Mouse (Mus musculus) heart, embryonic 11.5 days (tissue): Measurements from ENCODE around the gene Depdc5. TPM values are rescaled to one million over a fixed set of nuclear protein-coding genes. Genes with fewer than 3 reads are reported as not detected.
"Not testable (repeated sequence)": the region's sequence is repeated elsewhere in the genome, so short reads cannot be mapped to it uniquely, and the experiment has no call there.

Experiments used
- ATAC-seq: fragments of 200-750 bp; cut with Nextera tagmentation; replicated peaks from 2 replicates; pipeline ENCODE4 v1.8.0; 2017; ENCODE audit warnings: moderate library complexity; ENCODE audit not compliant: insufficient number of reproducible peaks, low FRiP score, low TSS enrichment
- H3K27ac ChIP-seq: fragments of 300-500 bp; sonication (generic); 2 replicates; pipeline ENCODE4 v1.5.1; 2014; ENCODE audit warnings: mild to moderate bottlenecking, low read depth, low read length
- H3K27me3 ChIP-seq: fragments of 300-500 bp; sonication (generic); 2 replicates; pipeline ENCODE4 v1.6.1; 2014; ENCODE audit warnings: mild to moderate bottlenecking, low read length, mixed read lengths; ENCODE audit not compliant: control insufficient read depth, insufficient read depth
- H3K36me3 ChIP-seq: fragments of 300-500 bp; sonication (generic); 2 replicates; pipeline ENCODE4 v1.6.1; 2014; ENCODE audit warnings: mild to moderate bottlenecking, low read length, moderate library complexity, mixed read lengths; ENCODE audit not compliant: control insufficient read depth, insufficient read depth
- H3K4me1 ChIP-seq: fragments of 300-500 bp; sonication (generic); 2 replicates; pipeline ENCODE4 v1.6.1; 2014; ENCODE audit warnings: low read length; ENCODE audit not compliant: control insufficient read depth, insufficient read depth
- H3K4me2 ChIP-seq: fragments of 300-500 bp; sonication (generic); 2 replicates; pipeline ENCODE4 v1.6.1; 2014; ENCODE audit warnings: mild to moderate bottlenecking, moderate library complexity
- H3K4me3 ChIP-seq: fragments of 300-500 bp; sonication (generic); 2 replicates; pipeline ENCODE4 v1.5.1; 2014; ENCODE audit warnings: low read depth, low read length
- H3K9ac ChIP-seq: fragments of 300-500 bp; sonication (generic); 2 replicates; pipeline ENCODE4 v1.6.1; 2014; ENCODE audit warnings: mild to moderate bottlenecking, low read depth, low read length, moderate library complexity
- H3K9me3 ChIP-seq: fragments of 300-500 bp; sonication (generic); replicated peaks from 2 replicates; pipeline ENCODE4 v1.6.1; 2016; ENCODE audit warnings: low read length; ENCODE audit not compliant: control insufficient read depth
- WGBS: fragments of 180-500 bp; shearing (Covaris S2); extraction: QIAGEN DNeasy Blood & Tissue Kit; methylation state at CpG from one replicate; pipeline ENCODE4 v1.1.7; 2014; ENCODE audit not compliant: insufficient replicate concordance; 5-methylcytosine and 5-hydroxymethylcytosine counted together
- polyA plus RNA-seq: library from polyadenylated mRNA; unstranded; fragments of >200 nt; fragmentation: Nextera tagmentation; extraction: Ambion mirVana; gene quantifications from 2 replicates; pipeline ENCODE4 v1.2.1, GENCODE M21; 2014

Depdc5 gene
- polyA plus RNA-seq, 1 experiment from 2014 or later = 18.2 TPM

GRCm38 (mm10) chr5:33033633-33034032, 170.1 kb downstream of the Depdc5 start:
- H3K9ac ChIP-seq, H3K27ac ChIP-seq, H3K36me3 ChIP-seq, ATAC-seq, H3K27me3 ChIP-seq, H3K4me1 ChIP-seq, H3K4me2 ChIP-seq, H3K4me3 ChIP-seq, H3K9me3 ChIP-seq: not testable (repeated sequence)
- WGBS = 36% methylated on average over 8 of the region's 8 CpGs

GRCm38 (mm10) chr5:33034100-33034499, 170.6 kb downstream of the Depdc5 start:
- ATAC-seq = no peak
- Histone ChIP-seq H3K9me3 (no peaks in the 10 kb centered on the region), H3K4me3 (no peak overlapping the region), H3K4me1 (no peaks in the 10 kb centered on the region), H3K9ac (no peak overlapping the region), H3K36me3 (no peaks in the 10 kb centered on the region), H3K27me3 (no peaks in the 10 kb centered on the region), H3K4me2 (no peak overlapping the region), H3K27ac (no peak overlapping the region)
- 28% methylated on average over 7 of the region's 7 CpGs for WGBS

GRCm38 (mm10) chr5:33034916-33035315, 171.4 kb downstream of the Depdc5 start:
- Histone ChIP-seq H3K4me2 (no peak overlapping the region), H3K9me3 (no peaks in the 10 kb centered on the region), H3K27me3 (no peaks in the 10 kb centered on the region), H3K4me1 (no peaks in the 10 kb centered on the region), H3K27ac (no peak overlapping the region), H3K4me3 (no peak overlapping the region), H3K9ac (no peak overlapping the region), H3K36me3 (no peaks in the 10 kb centered on the region)
- no peak for ATAC-seq
- 32% methylated on average over 3 of the region's 3 CpGs for WGBS

GRCm38 (mm10) chr5:33038656-33039509, 175.4 kb downstream of the Depdc5 start:
- H3K4me2 ChIP-seq = peak overlapping the region; percentile 58
- H3K9ac ChIP-seq = no peak overlapping the region
- no peaks in the 10 kb centered on the region for H3K4me1 ChIP-seq
- 42% methylated on average over 13 of the region's 13 CpGs for WGBS
- H3K27me3 ChIP-seq = no peaks in the 10 kb centered on the region
- no peak overlapping the region for H3K4me3 ChIP-seq
- no peaks in the 10 kb centered on the region for H3K9me3 ChIP-seq
- no peak overlapping the region for H3K27ac ChIP-seq
- H3K36me3 ChIP-seq = no peaks in the 10 kb centered on the region
- ATAC-seq = no peak

GRCm38 (mm10) chr5:33039510-33039911, 176.0 kb downstream of the Depdc5 start:
- H3K9me3 ChIP-seq = no peaks in the 10 kb centered on the region
- no peaks in the 10 kb centered on the region for H3K4me1 ChIP-seq
- peak overlapping the region; percentile 58 for H3K4me2 ChIP-seq
- H3K9ac ChIP-seq = no peak overlapping the region
- 5% methylated on average over 13 of the region's 13 CpGs for WGBS
- H3K27me3 ChIP-seq = no peaks in the 10 kb centered on the region
- H3K36me3 ChIP-seq = no peaks in the 10 kb centered on the region
- H3K4me3 ChIP-seq = 0 out of 2 replicates have a peak overlapping the region, but pooled peaks have one; percentile 9
- ATAC-seq = no peak
- H3K27ac ChIP-seq = no peak overlapping the region

GRCm38 (mm10) chr5:33040735-33041134, 177.2 kb downstream of the Depdc5 start:
- not testable (repeated sequence) for H3K27ac ChIP-seq, H3K4me3 ChIP-seq, ATAC-seq, H3K9me3 ChIP-seq, H3K9ac ChIP-seq, H3K4me1 ChIP-seq, H3K36me3 ChIP-seq, H3K4me2 ChIP-seq, H3K27me3 ChIP-seq
- WGBS = 100% methylated on average over 1 of the region's 1 CpGs

GRCm38 (mm10) chr5:33043397-33043796, 179.9 kb downstream of the Depdc5 start:
- no peaks in the 10 kb centered on the region for H3K27me3 ChIP-seq
- 67% methylated on average over 10 of the region's 10 CpGs for WGBS
- no peaks in the 10 kb centered on the region for H3K36me3 ChIP-seq
- H3K4me3 ChIP-seq = no peak overlapping the region
- H3K9me3 ChIP-seq = no peaks in the 10 kb centered on the region
- H3K4me1 ChIP-seq = no peaks in the 10 kb centered on the region
- no peak overlapping the region for H3K27ac ChIP-seq
- ATAC-seq = no peak
- no peak overlapping the region for H3K4me2 ChIP-seq
- no peak overlapping the region for H3K9ac ChIP-seq
